Mouse (Mus musculus) limb, embryonic 14.5 days (tissue): ENCODE data around the gene Morc4. TPM values are rescaled to one million over a fixed set of nuclear protein-coding genes. Genes with fewer than 3 reads are reported as not detected.
A peak's percentile ranks its signal among the peaks of the same experiment; 100 is the strongest.

Experiments used
- ATAC-seq: fragments of 200-750 bp; cut with Nextera tagmentation; 2 replicates; pipeline ENCODE4 v1.8.0; 2017; ENCODE audit warnings: low read depth, moderate number of reproducible peaks, moderate TSS enrichment; ENCODE audit not compliant: low FRiP score
- DNase-seq: peaks from one replicate; pipeline ENCODE4 v3.0.0-alpha.2; 2015; ENCODE audit warnings: low spot score
- H3K27ac ChIP-seq: fragments of 300-500 bp; sonication (generic); replicated peaks from 2 replicates; pipeline ENCODE4 v1.5.1; 2014; ENCODE audit warnings: low read depth, mild to moderate bottlenecking, low read length, moderate library complexity, mixed read lengths
- H3K27me3 ChIP-seq: fragments of 300-500 bp; sonication (generic); 2 replicates; pipeline ENCODE4 v1.6.1; 2014; ENCODE audit warnings: low read length, mixed read lengths; ENCODE audit not compliant: control insufficient read depth, insufficient read depth
- H3K36me3 ChIP-seq: fragments of 300-500 bp; sonication (generic); 2 replicates; pipeline ENCODE4 v1.6.1; 2014; ENCODE audit warnings: mild to moderate bottlenecking, low read length, moderate library complexity, mixed read lengths; ENCODE audit not compliant: control insufficient read depth, insufficient read depth
- H3K4me1 ChIP-seq: fragments of 300-500 bp; sonication (generic); 2 replicates; pipeline ENCODE4 v1.6.1; 2014; ENCODE audit warnings: antibody characterized with exemption, low read length, mixed read lengths; ENCODE audit not compliant: control insufficient read depth, insufficient read depth
- H3K4me2 ChIP-seq: fragments of 300-500 bp; sonication (generic); replicated peaks from 2 replicates; pipeline ENCODE4 v1.6.1; 2014; ENCODE audit warnings: low read depth, mild to moderate bottlenecking, low read length, moderate library complexity; ENCODE audit not compliant: severe bottlenecking
- H3K4me3 ChIP-seq: fragments of 300-500 bp; sonication (generic); replicated peaks from 2 replicates; pipeline ENCODE4 v1.5.1; 2014; ENCODE audit warnings: low read length
- H3K9ac ChIP-seq: fragments of 300-500 bp; sonication (generic); 2 replicates; pipeline ENCODE4 v1.6.1; 2014; ENCODE audit warnings: mild to moderate bottlenecking, low read depth, low read length, moderate library complexity; ENCODE audit not compliant: severe bottlenecking
- H3K9me3 ChIP-seq: fragments of 300-500 bp; sonication (generic); 2 replicates; pipeline ENCODE4 v1.6.1; 2016; ENCODE audit warnings: low read length; ENCODE audit not compliant: control insufficient read depth
- POLR2A ChIP-seq: fragments of 200-500 bp; IDR thresholded peaks from 2 replicates; pipeline ENCODE4 v1.8.0; 2012; ENCODE audit warnings: inconsistent platforms, mild to moderate bottlenecking, moderate library complexity, borderline replicate concordance; ENCODE audit not compliant: insufficient read depth, insufficient read length; ENCODE audit errors: extremely low read depth
- WGBS: fragments of 180-500 bp; shearing (Covaris S2); extraction: QIAGEN DNeasy Blood & Tissue Kit; methylation state at CpG from one replicate; pipeline ENCODE4 v1.1.7; 2014; 5-methylcytosine and 5-hydroxymethylcytosine counted together
- polyA plus RNA-seq, 2 experiments: library from polyadenylated mRNA; depleted of rRNA in 1 of 2; stranded (reverse) in 1 of 2; unstranded in 1 of 2; fragments of >200 nt; fragmentation: Nextera tagmentation in 1 of 2; extraction: Ambion mirVana in 1 of 2; gene quantifications; 2 replicates each; pipeline versions ENCODE4 v1.2.1 to v1.2.3; 2012 to 2014

The Morc4 gene
- polyA plus RNA-seq, 2 experiments, result 21.8 to 31.0 TPM

DNA sequence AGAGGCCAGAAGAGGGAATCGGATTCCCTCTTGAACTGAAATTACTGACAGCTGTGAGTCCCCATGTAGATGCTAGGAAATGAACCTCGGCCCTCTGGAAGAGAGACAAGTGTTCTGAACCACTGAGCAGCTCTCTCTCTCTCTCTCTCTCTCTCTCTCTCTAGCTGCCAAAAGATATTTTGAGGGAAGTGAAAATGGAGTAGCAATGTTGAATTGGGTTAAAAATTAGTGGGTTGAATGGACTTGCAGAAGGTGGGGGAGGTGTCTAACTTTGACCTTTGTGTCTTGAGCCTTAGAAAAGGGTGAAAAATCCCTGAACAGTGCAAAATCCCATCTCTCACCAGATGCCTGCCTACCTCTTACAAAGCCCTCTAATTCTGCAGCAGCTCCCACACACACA lies 64.1 kb downstream of the Morc4 start:
- Histone ChIP-seq H3K27me3 (no peaks in the 10 kb centered on the region), H3K9ac (no peak overlapping the region), H3K36me3 (no peaks in the 10 kb centered on the region), H3K27ac (no peak overlapping the region), H3K4me2 (no peak overlapping the region), H3K4me1 (no peaks in the 10 kb centered on the region), H3K9me3 (no peaks in the 10 kb centered on the region), H3K4me3 (no peak overlapping the region)
- TF ChIP-seq POLR2A, result no peak
- ATAC-seq, result 0 out of 2 replicates have a peak, but pooled peaks have one; percentile 23
- WGBS, result 59% methylated on average over 2 of the region's 2 CpGs
- no peak for DNase-seq

DNA sequence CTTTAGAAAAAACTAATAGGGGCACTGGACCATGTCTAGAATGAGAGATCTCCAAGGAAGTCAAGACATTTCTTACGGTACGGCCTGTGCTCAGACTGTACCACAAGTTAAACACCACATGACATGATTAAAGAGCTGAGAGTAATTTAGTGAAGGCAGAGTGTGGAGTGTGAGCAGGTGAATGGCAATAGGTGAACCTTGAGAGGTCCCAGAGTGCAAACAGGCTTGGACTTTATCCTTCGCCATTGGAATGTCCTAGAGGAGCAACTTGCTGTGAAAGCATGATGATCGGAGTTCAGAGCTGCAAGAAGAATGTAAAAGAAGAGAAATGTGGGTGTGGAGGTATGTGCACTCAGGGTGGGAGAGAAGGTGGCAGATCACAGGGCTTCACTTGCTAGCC lies 65.6 kb downstream of the Morc4 start:
- H3K4me3 ChIP-seq, result no peak overlapping the region
- no peak overlapping the region for H3K27ac ChIP-seq
- TF ChIP-seq POLR2A, result no peak
- no peaks in the 10 kb centered on the region for H3K9me3 ChIP-seq
- ATAC-seq (no peak), DNase-seq (no peak)
- H3K27me3 ChIP-seq, result no peaks in the 10 kb centered on the region
- no peak overlapping the region for H3K9ac ChIP-seq
- H3K4me1 ChIP-seq, result no peaks in the 10 kb centered on the region
- no peak overlapping the region for H3K4me2 ChIP-seq
- no peaks in the 10 kb centered on the region for H3K36me3 ChIP-seq
- 96% methylated on average over 4 of the region's 4 CpGs for WGBS

DNA sequence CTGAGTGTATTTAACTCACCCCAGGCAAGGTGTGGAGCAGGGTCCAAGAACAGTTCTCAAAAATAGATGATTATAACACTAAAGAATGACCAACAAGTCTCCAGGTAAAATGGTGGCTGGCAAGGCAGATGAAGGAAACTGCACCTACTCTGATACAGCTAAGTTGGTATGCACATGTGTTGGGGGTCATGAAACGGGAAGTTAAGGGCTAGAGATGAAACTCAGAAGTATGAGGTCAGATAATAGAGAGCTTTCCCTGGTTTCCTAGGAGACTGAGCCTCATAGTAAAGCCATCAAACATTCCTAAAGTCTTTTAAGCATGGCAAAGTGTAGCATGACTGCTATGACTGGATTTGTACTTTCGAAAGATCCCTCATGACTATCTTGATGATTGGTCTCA lies 68.4 kb downstream of the Morc4 start:
- Histone ChIP-seq H3K4me1 (no peaks in the 10 kb centered on the region), H3K4me3 (no peak overlapping the region), H3K4me2 (no peak overlapping the region), H3K36me3 (no peaks in the 10 kb centered on the region), H3K27me3 (no peaks in the 10 kb centered on the region), H3K9ac (no peak overlapping the region), H3K27ac (no peak overlapping the region), H3K9me3 (no peaks in the 10 kb centered on the region)
- ATAC-seq, result no peak
- WGBS, result 68% methylated on average over 2 of the region's 2 CpGs
- no peak for TF ChIP-seq POLR2A
- DNase-seq, result no peak

DNA sequence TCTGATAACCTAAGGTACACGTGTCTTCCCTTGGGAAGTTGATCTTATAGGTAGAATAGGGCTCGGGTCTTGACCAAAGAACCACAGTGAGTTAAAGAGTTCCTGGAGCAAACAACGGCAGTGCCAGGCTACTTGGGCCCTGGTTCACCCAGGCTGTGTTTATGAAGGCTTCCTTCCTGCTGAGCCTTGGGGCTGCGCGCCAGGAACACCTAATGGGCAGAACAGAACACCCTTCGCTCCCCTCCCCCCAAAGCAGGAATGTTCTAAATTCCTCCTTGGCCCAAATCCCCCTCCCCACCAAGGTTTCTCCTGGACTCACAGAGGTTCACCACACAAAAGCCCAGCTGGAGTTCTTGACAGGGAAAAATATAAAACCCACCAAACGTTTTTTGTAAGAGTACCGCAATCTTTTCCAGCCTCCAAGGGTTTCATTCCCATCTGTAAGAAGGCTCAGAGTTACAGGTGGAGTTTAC lies 71.0 kb downstream of the Morc4 start, which contains the start of gene Cldn2:
Gene Cldn2, plus strand, starts transcription at position 423 of the 473 bp plus-strand sequence.
- H3K27ac ChIP-seq, result no peak within 1 kb of the TSS
- WGBS, result 61% methylated on average over 8 of the region's 8 CpGs
- H3K4me1 ChIP-seq, result no peaks in the 10 kb centered on the region
- no peaks in the 10 kb centered on the region for H3K9me3 ChIP-seq
- H3K27me3 ChIP-seq, result no peaks in the 10 kb centered on the region
- no peak within 1 kb of the TSS for H3K9ac ChIP-seq
- H3K36me3 ChIP-seq, result no peaks in the 10 kb centered on the region
- H3K4me3 ChIP-seq, result no peak within 1 kb of the TSS
- DNase-seq (no peak), ATAC-seq (no peak)
- no peak within 1 kb of the TSS for H3K4me2 ChIP-seq
- no peak for TF ChIP-seq POLR2A

DNA sequence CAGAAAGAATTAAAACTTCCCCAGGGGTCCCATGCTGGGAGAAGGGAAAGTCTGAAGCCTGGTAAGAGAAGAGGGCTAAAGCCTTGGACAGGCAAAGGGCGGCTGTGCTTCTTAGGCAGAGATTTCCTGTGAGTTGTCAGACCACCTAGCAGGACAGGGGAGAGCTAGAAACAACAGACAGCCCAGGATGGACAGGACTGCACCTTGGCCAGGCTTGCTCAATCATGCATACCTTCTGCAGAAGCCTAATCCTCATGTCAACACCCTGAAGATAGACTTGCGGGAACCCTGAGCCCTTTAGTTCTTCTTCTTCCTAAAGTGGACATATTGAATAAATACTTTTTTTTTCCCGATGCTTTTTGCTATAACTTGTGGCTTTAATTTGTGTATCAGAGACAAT lies 71.5 kb downstream of the Morc4 start:
- no peaks in the 10 kb centered on the region for H3K27me3 ChIP-seq

DNA sequence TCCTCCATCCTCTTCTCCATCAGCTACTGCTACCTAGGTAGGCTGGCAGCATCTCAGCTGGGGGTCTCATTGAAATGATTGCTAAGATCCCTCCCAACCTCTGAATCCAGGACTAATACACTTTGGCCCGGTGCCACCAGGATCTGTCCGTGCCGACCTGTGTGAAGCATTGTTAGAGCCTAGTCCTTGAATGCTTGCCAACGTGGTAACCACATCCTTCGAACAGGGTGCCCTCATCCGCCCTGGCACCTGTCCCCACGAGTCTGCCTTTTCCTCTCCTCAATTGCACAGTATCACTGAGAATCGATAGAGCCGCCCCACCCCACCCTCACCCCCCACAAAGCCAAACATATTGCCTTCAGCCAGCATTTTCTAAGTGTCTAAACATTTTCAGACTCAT lies 73.6 kb downstream of the Morc4 start:
- Histone ChIP-seq H3K9me3 (no peaks in the 10 kb centered on the region), H3K36me3 (no peaks in the 10 kb centered on the region), H3K4me3 (no peak overlapping the region), H3K27me3 (no peaks in the 10 kb centered on the region), H3K27ac (no peak overlapping the region), H3K4me1 (no peaks in the 10 kb centered on the region), H3K9ac (no peak overlapping the region), H3K4me2 (no peak overlapping the region)
- no peak for ATAC-seq
- no peak for DNase-seq
- no peak for TF ChIP-seq POLR2A
- 75% methylated on average over 9 of the region's 9 CpGs for WGBS

More for the DNA sequence above, 71.5 kb downstream of the Morc4 start:
- no peak for ATAC-seq
- Histone ChIP-seq H3K27ac (no peak overlapping the region), H3K36me3 (no peaks in the 10 kb centered on the region), H3K4me2 (no peak overlapping the region), H3K9ac (no peak overlapping the region), H3K4me3 (no peak overlapping the region), H3K4me1 (no peaks in the 10 kb centered on the region), H3K9me3 (no peaks in the 10 kb centered on the region)
- WGBS, result 78% methylated on average over 3 of the region's 3 CpGs
- no peak for DNase-seq
- TF ChIP-seq POLR2A, result no peak
